Mouse (Mus musculus): ENCODE measurements around the gene Prkcz.
"Not testable (repeated sequence)": the region's sequence is repeated elsewhere in the genome, so short reads cannot be mapped to it uniquely, and the experiment has no call there.

Prkcz gene

GRCm38 (mm10) chr4:155359560-155360464, 1.3 kb downstream of the Prkcz start:
- no peak for DNase-seq (ENCODE audit: low read depth)

GRCm38 (mm10) chr4:155357601-155358000, 3.6 kb downstream of the Prkcz start:
- DNase-seq (ENCODE audit: low read depth), result no peak

GRCm38 (mm10) chr4:155356354-155356753, 4.8 kb downstream of the Prkcz start:
- DNase-seq (ENCODE audit: low read depth), result no peak

GRCm38 (mm10) chr4:155354546-155354945, 6.6 kb downstream of the Prkcz start:
- no peak for DNase-seq (ENCODE audit: low read depth)

- DNase-seq (ENCODE audit: low read depth), result no peak
Observed at GRCm38 (mm10) chr4:155354035-155354434, 7.1 kb downstream of the Prkcz start.

GRCm38 (mm10) chr4:155352581-155352980, 8.6 kb downstream of the Prkcz start:
- DNase-seq (ENCODE audit: low read depth), result no peak

GRCm38 (mm10) chr4:155346350-155346749, 14.8 kb downstream of the Prkcz start:
- DNase-seq (ENCODE audit: low read depth), result no peak

- DNase-seq (ENCODE audit: low read depth), result no peak
Observed at GRCm38 (mm10) chr4:155345608-155345953, 15.6 kb downstream of the Prkcz start.

- no peak for DNase-seq (ENCODE audit: low read depth)
Observed at GRCm38 (mm10) chr4:155344716-155345607, 16.2 kb downstream of the Prkcz start.

- DNase-seq (ENCODE audit: low read depth), result no peak
Observed at GRCm38 (mm10) chr4:155344299-155344600, 16.9 kb downstream of the Prkcz start.

GRCm38 (mm10) chr4:155343415-155344298, 17.5 kb downstream of the Prkcz start:
- no peak for DNase-seq (ENCODE audit: low read depth)

GRCm38 (mm10) chr4:155336284-155337050, 24.7 kb downstream of the Prkcz start:
- DNase-seq (ENCODE audit: low read depth), result no peak

- DNase-seq (ENCODE audit: low read depth), result no peak
Observed at GRCm38 (mm10) chr4:155332253-155332652, 28.9 kb downstream of the Prkcz start.

GRCm38 (mm10) chr4:155328385-155328784, 32.8 kb downstream of the Prkcz start:
- DNase-seq (ENCODE audit: low read depth), result not testable (repeated sequence)

- DNase-seq (ENCODE audit: low read depth), result no peak
Observed at GRCm38 (mm10) chr4:155325773-155326172, 35.4 kb downstream of the Prkcz start.

- no peak for DNase-seq (ENCODE audit: low read depth)
Observed at GRCm38 (mm10) chr4:155324511-155324910, 36.6 kb downstream of the Prkcz start.

GRCm38 (mm10) chr4:155323081-155323795, 37.9 kb downstream of the Prkcz start:
- DNase-seq (ENCODE audit: low read depth), result no peak

- DNase-seq (ENCODE audit: low read depth), result no peak
Observed at GRCm38 (mm10) chr4:155320281-155321244, 40.6 kb downstream of the Prkcz start.

GRCm38 (mm10) chr4:155318266-155318665, 42.9 kb downstream of the Prkcz start:
- no peak for DNase-seq (ENCODE audit: low read depth)

All from fibroblast of lung, adult 2 months (primary cell).